12 mouse cellular contexts compared by ENCODE assay signal in the genomic region with DNA sequence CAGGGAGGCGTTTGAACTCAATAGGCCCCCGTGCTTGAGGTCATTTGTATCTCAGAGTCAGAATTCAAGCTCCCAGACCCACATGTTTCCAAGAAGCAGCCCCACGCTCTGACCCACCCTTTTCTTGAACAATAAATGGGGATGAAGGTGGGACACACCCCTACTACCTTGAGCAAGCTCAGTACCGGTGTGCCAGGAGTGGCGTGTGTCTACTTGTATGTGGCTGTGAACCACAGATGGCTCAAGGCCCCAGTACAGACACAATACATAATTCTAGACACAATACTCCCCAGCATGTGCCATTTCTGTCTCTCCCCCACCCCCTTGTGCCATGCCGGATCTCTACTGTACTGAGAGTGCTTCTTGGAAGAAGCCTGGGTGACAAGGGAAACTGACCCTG. TPM values are rescaled to one million over a fixed set of nuclear protein-coding genes. Genes with fewer than 3 reads are reported as not detected.
DNase-seq lines count a peak whose midpoint lies in the region; ATAC-seq lines count a peak whose summit lies in the region.
"Had no signal": no experiment of that assay in that cellular context is flagged by ENCODE, and none has a peak within 500 bp of the region (broad histone marks: within the 10 kb centered on the region; RNA-seq: fewer than 3 reads in every experiment).

No protein-coding gene starts in this region.

- H3K27ac ChIP-seq in kidney, embryonic 15.5 days, result peak overlapping the region; percentile 61
- peak overlapping the region; percentile 92 for H3K27ac ChIP-seq in embryonic facial prominence, embryonic 15.5 days (replicated peaks)
- H3K27ac ChIP-seq in hindbrain, embryonic 12.5 days, result peak overlapping the region; percentile 69
- H3K27ac ChIP-seq in midbrain, embryonic 14.5 days (replicated peaks; ENCODE audit: low read depth, low read length), result peak overlapping the region; percentile 67

- peak overlapping the region; percentile 86 for H3K4me2 ChIP-seq in kidney, embryonic 15.5 days
- H3K4me2 ChIP-seq in embryonic facial prominence, embryonic 15.5 days (replicated peaks), result peak overlapping the region; percentile 94
- peak overlapping the region; percentile 73 for H3K4me2 ChIP-seq in hindbrain, embryonic 12.5 days (replicated peaks)
- H3K4me2 ChIP-seq in midbrain, embryonic 14.5 days (ENCODE audit: low read length), result peak overlapping the region; percentile 79

- H3K27me3 ChIP-seq in kidney, embryonic 15.5 days, result no peaks in the 10 kb centered on the region
- no peaks in the 10 kb centered on the region for H3K27me3 ChIP-seq in embryonic facial prominence, embryonic 15.5 days
- H3K27me3 ChIP-seq in hindbrain, embryonic 12.5 days, result 0 out of 2 replicates have a peak, but pooled peaks cover 2% of the 10 kb centered on the region
- no peaks in the 10 kb centered on the region for H3K27me3 ChIP-seq in midbrain, embryonic 14.5 days (ENCODE audit: control insufficient read depth, insufficient read depth, low read length)

- ATAC-seq in kidney, embryonic 15.5 days (replicated peaks; ENCODE audit: low FRiP score), result no peak
- peak; percentile 13; the same call in 1 of the 2 replicates for ATAC-seq in embryonic facial prominence, embryonic 15.5 days (ENCODE audit: insufficient number of reproducible peaks, low FRiP score, low TSS enrichment, low read depth)
- ATAC-seq in hindbrain, embryonic 12.5 days (ENCODE audit: low FRiP score), result 0 out of 2 replicates have a peak, but pooled peaks have one; percentile 1
- ATAC-seq in midbrain, embryonic 14.5 days (ENCODE audit: low FRiP score, low TSS enrichment), result no peak

- WGBS in kidney, embryonic 15.5 days, result 66% methylated on average over 6 of the region's 6 CpGs
- 47% methylated on average over 6 of the region's 6 CpGs for WGBS in embryonic facial prominence, embryonic 15.5 days
- 81% methylated on average over 6 of the region's 6 CpGs for WGBS in hindbrain, embryonic 12.5 days
- WGBS in midbrain, embryonic 14.5 days, result 68% methylated on average over 6 of the region's 6 CpGs

- H3K9ac ChIP-seq in kidney, embryonic 15.5 days, result peak overlapping the region; percentile 78; the same call in 1 of the 2 replicates
- 0 out of 2 replicates have a peak overlapping the region, but pooled peaks have one; percentile 12 for H3K9ac ChIP-seq in embryonic facial prominence, embryonic 15.5 days
- peak overlapping the region; percentile 85 for H3K9ac ChIP-seq in hindbrain, embryonic 12.5 days
- peak overlapping the region; percentile 94 for H3K9ac ChIP-seq in midbrain, embryonic 14.5 days (replicated peaks; ENCODE audit: low read length)

- H3K4me3 ChIP-seq in kidney, embryonic 15.5 days (replicated peaks), result peak overlapping the region; percentile 58
- peak overlapping the region; percentile 90 for H3K4me3 ChIP-seq in embryonic facial prominence, embryonic 15.5 days (replicated peaks)
- H3K4me3 ChIP-seq in hindbrain, embryonic 12.5 days, result peak overlapping the region; percentile 64
- H3K4me3 ChIP-seq in midbrain, embryonic 14.5 days (replicated peaks; ENCODE audit: low read depth, low read length), result peak overlapping the region; percentile 83

- H3K9me3 ChIP-seq in kidney, embryonic 15.5 days (replicated peaks), result no peaks in the 10 kb centered on the region
- H3K9me3 ChIP-seq in embryonic facial prominence, embryonic 15.5 days (replicated peaks), result no peaks in the 10 kb centered on the region
- H3K9me3 ChIP-seq in hindbrain, embryonic 12.5 days (replicated peaks), result no peaks in the 10 kb centered on the region
- H3K9me3 ChIP-seq in midbrain, embryonic 14.5 days (ENCODE audit: control insufficient read depth, low read length), result no peaks in the 10 kb centered on the region

- H3K4me1 ChIP-seq in kidney, embryonic 15.5 days, result peaks cover 31% of the 10 kb centered on the region
- peaks cover 41% of the 10 kb centered on the region for H3K4me1 ChIP-seq in embryonic facial prominence, embryonic 15.5 days
- peaks cover 29% of the 10 kb centered on the region for H3K4me1 ChIP-seq in hindbrain, embryonic 12.5 days
- H3K4me1 ChIP-seq in midbrain, embryonic 14.5 days (ENCODE audit: control insufficient read depth, insufficient read depth, low read length), result peaks cover 26% of the 10 kb centered on the region

- DNase-seq in kidney, adult 11 months, result no peak
- no peak for DNase-seq in midbrain, embryonic 14.5 days
- DNase-seq in Muller cell, postnatal 12 days (ENCODE audit: inconsistent ontology term), result no peak
- DNase-seq in gastrocnemius, adult 8-10 months (ENCODE audit: low spot score in 2 of 2), result no peak
- no peak for DNase-seq in thymus, postnatal 4 days
- DNase-seq: adrenal gland, postnatal 25 days; thymus, adult 18-20 months had no signal

- peaks cover 3% of the 10 kb centered on the region; the same call in 1 of the 2 replicates for H3K36me3 ChIP-seq in kidney, embryonic 15.5 days
- H3K36me3 ChIP-seq in embryonic facial prominence, embryonic 15.5 days, result peaks cover 13% of the 10 kb centered on the region; the same call in 1 of the 2 replicates
- H3K36me3 ChIP-seq in hindbrain, embryonic 12.5 days, result no peaks in the 10 kb centered on the region
- no peaks in the 10 kb centered on the region for H3K36me3 ChIP-seq in midbrain, embryonic 14.5 days (ENCODE audit: control insufficient read depth, insufficient read depth, low read length)

RNA-seq across cellular contexts. Expression of a gene that starts 18.6 kb away (rescaled TPM):
- polyA plus RNA-seq in kidney, embryonic 15.5 days (2015; fragmentation: Nextera tagmentation; extraction: Ambion mirVana), result 31.9 and 34.0 TPM in 2 replicates
- 61.5 and 65.2 TPM in 2 replicates for polyA plus RNA-seq in embryonic facial prominence, embryonic 15.5 days (2015; fragmentation: Nextera tagmentation; extraction: Ambion mirVana)
- polyA plus RNA-seq in hindbrain, embryonic 12.5 days (2016; fragmentation: Nextera tagmentation; extraction: Ambion mirVana), result 30.7 and 32.1 TPM in 2 replicates
- polyA plus RNA-seq in midbrain, embryonic 14.5 days (2014; fragmentation: Nextera tagmentation; extraction: Ambion mirVana), result 30.1 and 33.2 TPM in 2 replicates
- 10 to 100 TPM; 11.2 to 17.7 (median 14.1) TPM for total RNA-seq in gastrocnemius, adult 8-10 months (2022)

RNA-seq across cellular contexts. Expression of a gene that starts 28.6 kb away (rescaled TPM):
- polyA plus RNA-seq in kidney, embryonic 15.5 days (2015; fragmentation: Nextera tagmentation; extraction: Ambion mirVana), result not detected in 2 replicates
- polyA plus RNA-seq in embryonic facial prominence, embryonic 15.5 days (2015; fragmentation: Nextera tagmentation; extraction: Ambion mirVana), result not detected in 2 replicates
- not detected in 2 replicates for polyA plus RNA-seq in hindbrain, embryonic 12.5 days (2016; fragmentation: Nextera tagmentation; extraction: Ambion mirVana)
- polyA plus RNA-seq in midbrain, embryonic 14.5 days (2014; fragmentation: Nextera tagmentation; extraction: Ambion mirVana), result not detected in 2 replicates
- total RNA-seq in gastrocnemius, adult 8-10 months (2022), result under 1 TPM; 0.29 to 0.86 (median 0.33) TPM
- total RNA-seq: common myeloid progenitor, adult 5-6 weeks had no signal
- polyA plus RNA-seq: limb, embryonic 11.5 days had no signal

RNA-seq across cellular contexts. Expression of a gene that starts 46.1 kb away (rescaled TPM):
- polyA plus RNA-seq in kidney, embryonic 15.5 days (2015; fragmentation: Nextera tagmentation; extraction: Ambion mirVana), result 1.7 and 2.0 TPM in 2 replicates
- 1.9 and 2.5 TPM in 2 replicates for polyA plus RNA-seq in embryonic facial prominence, embryonic 15.5 days (2015; fragmentation: Nextera tagmentation; extraction: Ambion mirVana)
- polyA plus RNA-seq in hindbrain, embryonic 12.5 days (2016; fragmentation: Nextera tagmentation; extraction: Ambion mirVana), result 3.0 and 4.2 TPM in 2 replicates
- 6.9 and 7.2 TPM in 2 replicates for polyA plus RNA-seq in midbrain, embryonic 14.5 days (2014; fragmentation: Nextera tagmentation; extraction: Ambion mirVana)
- under 1 TPM; 0.32 to 0.87 (median 0.44) TPM for total RNA-seq in gastrocnemius, adult 8-10 months (2022)

RNA-seq across cellular contexts. Expression of a gene that starts 52.5 kb away (rescaled TPM):
- polyA plus RNA-seq in kidney, embryonic 15.5 days (2015; fragmentation: Nextera tagmentation; extraction: Ambion mirVana), result 2.0 and 2.8 TPM in 2 replicates
- polyA plus RNA-seq in embryonic facial prominence, embryonic 15.5 days (2015; fragmentation: Nextera tagmentation; extraction: Ambion mirVana), result 4.0 and 4.9 TPM in 2 replicates
- 0.63 and 0.80 TPM in 2 replicates for polyA plus RNA-seq in hindbrain, embryonic 12.5 days (2016; fragmentation: Nextera tagmentation; extraction: Ambion mirVana)
- polyA plus RNA-seq in midbrain, embryonic 14.5 days (2014; fragmentation: Nextera tagmentation; extraction: Ambion mirVana), result 0.75 and 1.2 TPM in 2 replicates
- 1 to 10 TPM; 2.5 to 4.6 (median 3.4) TPM for total RNA-seq in gastrocnemius, adult 8-10 months (2022)
- total RNA-seq: common myeloid progenitor, adult 5-6 weeks had no signal

Comparison
In these comparisons a context has a peak if more than half of its experiments do, and no peak if none do; other contexts are left out.
1. ATAC-seq: peak in embryonic facial prominence, embryonic 15.5 days (single experiment) and hindbrain, embryonic 12.5 days (single experiment); none in kidney, embryonic 15.5 days (single experiment) and midbrain, embryonic 14.5 days (single experiment).
2. H3K9ac ChIP-seq: peak in every context shown above with its lines; median percentile 94 in midbrain, embryonic 14.5 days; 85 in hindbrain, embryonic 12.5 days; 78 in kidney, embryonic 15.5 days; 12 in embryonic facial prominence, embryonic 15.5 days.
3. Peak in every context shown above with its lines, with median percentiles within 50 percentile points of each other: H3K27ac ChIP-seq, H3K4me2 ChIP-seq and H3K4me3 ChIP-seq.